Mouse (Mus musculus): ENCODE results near the gene Col12a1.
"Not testable (repeated sequence)": the region's sequence is repeated elsewhere in the genome, so short reads cannot be mapped to it uniquely, and the experiment has no call there.

Gene Col12a1

GRCm38 (mm10) chr9:79689771-79690535 is 28.7 kb downstream of the Col12a1 start:
- no peak for DNase-seq (ENCODE audit: low spot score)

GRCm38 (mm10) chr9:79689342-79689741 is 29.3 kb downstream of the Col12a1 start:
- no peak for DNase-seq (ENCODE audit: low spot score)

GRCm38 (mm10) chr9:79687227-79687626 is 31.4 kb downstream of the Col12a1 start:
- DNase-seq (ENCODE audit: low spot score): no peak

GRCm38 (mm10) chr9:79686049-79686448 is 32.6 kb downstream of the Col12a1 start:
- DNase-seq (ENCODE audit: low spot score): no peak

GRCm38 (mm10) chr9:79680453-79681240 is 38.0 kb downstream of the Col12a1 start:
- peak; percentile 9 for DNase-seq (ENCODE audit: low spot score)

- DNase-seq (ENCODE audit: low spot score): not testable (repeated sequence)
Measured at GRCm38 (mm10) chr9:79668806-79669205, 49.8 kb downstream of the Col12a1 start.

- no peak for DNase-seq (ENCODE audit: low spot score)
Measured at GRCm38 (mm10) chr9:79653327-79654150, 65.1 kb downstream of the Col12a1 start.

- no peak for DNase-seq (ENCODE audit: low spot score)
Measured at GRCm38 (mm10) chr9:79648587-79648986, 70.0 kb downstream of the Col12a1 start.

GRCm38 (mm10) chr9:79645757-79646156 is 72.9 kb downstream of the Col12a1 start:
- no peak for DNase-seq (ENCODE audit: low spot score)

GRCm38 (mm10) chr9:79639430-79640090 is 79.1 kb downstream of the Col12a1 start:
- no peak for DNase-seq (ENCODE audit: low spot score)

- no peak for DNase-seq (ENCODE audit: low spot score)
Measured at GRCm38 (mm10) chr9:79637879-79638278, 80.8 kb downstream of the Col12a1 start.

GRCm38 (mm10) chr9:79634076-79634475 is 84.6 kb downstream of the Col12a1 start:
- no peak for DNase-seq (ENCODE audit: low spot score)

- DNase-seq (ENCODE audit: low spot score): no peak
Measured at GRCm38 (mm10) chr9:79631186-79631585, 87.4 kb downstream of the Col12a1 start.

- no peak for DNase-seq (ENCODE audit: low spot score)
Measured at GRCm38 (mm10) chr9:79618839-79619597, 99.6 kb downstream of the Col12a1 start.

- DNase-seq (ENCODE audit: low spot score): peak; percentile 10
Measured at GRCm38 (mm10) chr9:79617336-79617735, 101.3 kb downstream of the Col12a1 start.

- DNase-seq (ENCODE audit: low spot score): no peak
Measured at GRCm38 (mm10) chr9:79616040-79616439, 102.6 kb downstream of the Col12a1 start.

- peak; percentile 11 for DNase-seq (ENCODE audit: low spot score)
Measured at GRCm38 (mm10) chr9:79610286-79610685, 108.3 kb downstream of the Col12a1 start.

- DNase-seq (ENCODE audit: low spot score): no peak
Measured at GRCm38 (mm10) chr9:79609661-79610060, 109.0 kb downstream of the Col12a1 start.

- DNase-seq (ENCODE audit: low spot score): no peak
Measured at GRCm38 (mm10) chr9:79608795-79609194, 109.8 kb downstream of the Col12a1 start.

GRCm38 (mm10) chr9:79608062-79608531 is 110.5 kb downstream of the Col12a1 start:
- DNase-seq (ENCODE audit: low spot score): no peak

GRCm38 (mm10) chr9:79606122-79606521 is 112.5 kb downstream of the Col12a1 start:
- no peak for DNase-seq (ENCODE audit: low spot score)
